Mouse (Mus musculus): ENCODE data around the gene Cdh13. TPM values are rescaled to one million over a fixed set of nuclear protein-coding genes. Genes with fewer than 3 reads are reported as not detected.

Gene Cdh13
- polyA plus RNA-seq, 1 experiment from 2014 or later: 49.5 TPM

GRCm38 (mm10) chr8:118433553-118434180, 150.1 kb downstream of the Cdh13 start:
- no peak for ATAC-seq
- Histone ChIP-seq H3K4me3 (no peak overlapping the region), H3K9me3 (replicated peaks) (no peaks in the 10 kb centered on the region), H3K4me2 (no peak overlapping the region), H3K27me3 (no peaks in the 10 kb centered on the region), H3K27ac (no peak overlapping the region), H3K9ac (no peak overlapping the region), H3K36me3 (ENCODE audit: poor library complexity, severe bottlenecking) (no peaks in the 10 kb centered on the region), H3K4me1 (peaks cover 17% of the 10 kb centered on the region)
- WGBS: 92% methylated on average over 3 of the region's 3 CpGs

- Histone ChIP-seq H3K36me3 (ENCODE audit: poor library complexity, severe bottlenecking) (no peaks in the 10 kb centered on the region), H3K27me3 (no peaks in the 10 kb centered on the region), H3K9me3 (replicated peaks) (no peaks in the 10 kb centered on the region), H3K4me3 (no peak overlapping the region), H3K4me1 (peaks cover 30% of the 10 kb centered on the region), H3K9ac (no peak overlapping the region), H3K27ac (peak overlapping the region; percentile 25; the same call in 1 of the 2 replicates), H3K4me2 (peak overlapping the region; percentile 28; the same call in 1 of the 2 replicates)
- WGBS: 72% methylated on average over 5 of the region's 5 CpGs
- 0 out of 2 replicates have a peak, but pooled peaks have one; percentile 6 for ATAC-seq
These were observed 153.2 kb downstream of the Cdh13 start for GRCm38 (mm10) chr8:118436751-118437150.

- peak overlapping the region; percentile 28 for H3K4me2 ChIP-seq
These were observed 153.6 kb downstream of the Cdh13 start for GRCm38 (mm10) chr8:118437152-118437551.

GRCm38 (mm10) chr8:118437874-118438273, 154.3 kb downstream of the Cdh13 start:
- Histone ChIP-seq H3K9me3 (replicated peaks) (no peaks in the 10 kb centered on the region), H3K4me2 (peak overlapping the region; percentile 28), H3K27me3 (no peaks in the 10 kb centered on the region), H3K4me1 (peaks cover 35% of the 10 kb centered on the region), H3K9ac (no peak overlapping the region), H3K27ac (peak overlapping the region; percentile 44; the same call in 1 of the 2 replicates), H3K4me3 (no peak overlapping the region), H3K36me3 (ENCODE audit: poor library complexity, severe bottlenecking) (no peaks in the 10 kb centered on the region)
- ATAC-seq: 0 out of 2 replicates have a peak, but pooled peaks have one; percentile 19
- 38% methylated on average over 3 of the region's 3 CpGs for WGBS

More at GRCm38 (mm10) chr8:118437152-118437551, 153.6 kb downstream of the Cdh13 start:
- no peaks in the 10 kb centered on the region for H3K36me3 ChIP-seq (ENCODE audit: poor library complexity, severe bottlenecking)
- H3K9ac ChIP-seq: no peak overlapping the region
- peak; percentile 58; the same call in 1 of the 2 replicates for ATAC-seq
- WGBS: 45% methylated on average over 10 of the region's 10 CpGs
- H3K27ac ChIP-seq: peak overlapping the region; percentile 44
- no peak overlapping the region for H3K4me3 ChIP-seq
- H3K27me3 ChIP-seq: no peaks in the 10 kb centered on the region
- H3K4me1 ChIP-seq: peaks cover 34% of the 10 kb centered on the region
- no peaks in the 10 kb centered on the region for H3K9me3 ChIP-seq (replicated peaks)

DNA sequence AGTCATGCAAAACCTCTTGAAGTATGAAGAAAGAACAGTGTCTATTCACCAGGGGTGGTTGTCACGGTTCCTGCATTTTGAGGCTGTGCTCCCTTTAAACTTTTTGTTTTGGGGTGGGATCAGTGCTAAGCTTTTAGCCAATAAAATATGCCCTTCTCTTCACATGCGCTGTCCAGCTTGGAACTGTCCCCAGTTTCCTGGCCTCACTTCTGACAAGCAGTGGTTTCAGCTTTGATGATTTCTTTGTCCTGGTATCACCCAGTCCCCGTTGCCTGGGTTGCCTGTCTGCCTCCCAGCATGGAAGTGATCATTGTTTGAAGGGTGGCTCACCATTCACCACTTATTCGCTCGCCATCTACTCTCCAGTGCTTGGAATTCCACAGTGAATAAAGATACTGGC, 156.3 kb downstream of the Cdh13 start:
- no peak; the same call in 1 of the 2 replicates for ATAC-seq

GRCm38 (mm10) chr8:118443361-118443760, 159.8 kb downstream of the Cdh13 start:
- WGBS: 65% methylated on average over 3 of the region's 3 CpGs
- Histone ChIP-seq H3K9me3 (replicated peaks) (no peaks in the 10 kb centered on the region), H3K36me3 (ENCODE audit: poor library complexity, severe bottlenecking) (no peaks in the 10 kb centered on the region), H3K4me3 (no peak overlapping the region), H3K4me2 (no peak overlapping the region), H3K27ac (no peak overlapping the region), H3K9ac (no peak overlapping the region), H3K4me1 (peaks cover 19% of the 10 kb centered on the region), H3K27me3 (no peaks in the 10 kb centered on the region)
- no peak for ATAC-seq

More for the DNA sequence above, 156.3 kb downstream of the Cdh13 start:
- Histone ChIP-seq H3K9me3 (replicated peaks) (no peaks in the 10 kb centered on the region), H3K27me3 (no peaks in the 10 kb centered on the region), H3K9ac (no peak overlapping the region), H3K27ac (no peak overlapping the region), H3K4me1 (peaks cover 35% of the 10 kb centered on the region), H3K4me2 (no peak overlapping the region), H3K4me3 (no peak overlapping the region), H3K36me3 (ENCODE audit: poor library complexity, severe bottlenecking) (no peaks in the 10 kb centered on the region)
- WGBS: 36% methylated on average over 5 of the region's 5 CpGs

GRCm38 (mm10) chr8:118444651-118445207, 161.2 kb downstream of the Cdh13 start:
- Histone ChIP-seq H3K9me3 (replicated peaks) (no peaks in the 10 kb centered on the region), H3K27ac (no peak overlapping the region), H3K9ac (no peak overlapping the region), H3K4me1 (peaks cover 19% of the 10 kb centered on the region), H3K27me3 (no peaks in the 10 kb centered on the region), H3K36me3 (ENCODE audit: poor library complexity, severe bottlenecking) (no peaks in the 10 kb centered on the region), H3K4me2 (no peak overlapping the region), H3K4me3 (no peak overlapping the region)
- WGBS: 86% methylated on average over 8 of the region's 8 CpGs
- no peak for ATAC-seq

DNA sequence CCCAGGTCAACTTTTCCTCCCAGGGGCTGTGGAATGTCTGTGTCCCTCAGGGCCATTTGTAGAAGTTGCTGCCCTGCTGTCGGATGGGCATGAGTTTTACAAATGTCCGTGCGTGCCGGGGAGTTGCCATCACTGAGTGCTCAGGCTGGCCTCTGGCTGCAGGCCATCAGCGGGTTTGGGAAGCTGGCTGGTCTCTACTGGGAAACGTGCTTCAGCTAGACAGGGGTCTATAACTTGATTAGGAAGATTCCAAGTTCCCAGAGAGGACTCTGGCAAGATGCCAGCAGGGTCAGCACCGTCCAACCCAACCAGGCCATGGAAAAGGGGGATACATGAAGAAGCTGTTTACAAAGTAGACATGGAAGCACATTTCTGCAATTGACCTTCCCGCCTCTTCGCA, 163.0 kb downstream of the Cdh13 start:
- Histone ChIP-seq H3K27me3 (no peaks in the 10 kb centered on the region), H3K4me3 (no peak overlapping the region), H3K36me3 (ENCODE audit: poor library complexity, severe bottlenecking) (no peaks in the 10 kb centered on the region), H3K9ac (no peak overlapping the region), H3K4me1 (peaks cover 8% of the 10 kb centered on the region), H3K27ac (no peak overlapping the region), H3K9me3 (replicated peaks) (no peaks in the 10 kb centered on the region), H3K4me2 (no peak overlapping the region)
- 87% methylated on average over 9 of the region's 9 CpGs for WGBS
- ATAC-seq: no peak

- Histone ChIP-seq H3K9ac (no peak overlapping the region), H3K4me1 (no peaks in the 10 kb centered on the region), H3K36me3 (ENCODE audit: poor library complexity, severe bottlenecking) (no peaks in the 10 kb centered on the region), H3K27me3 (no peaks in the 10 kb centered on the region), H3K27ac (no peak overlapping the region), H3K4me2 (no peak overlapping the region), H3K9me3 (replicated peaks) (no peaks in the 10 kb centered on the region), H3K4me3 (no peak overlapping the region)
- ATAC-seq: no peak
- WGBS: 80% methylated on average over 6 of the region's 6 CpGs
These were observed 164.5 kb downstream of the Cdh13 start for GRCm38 (mm10) chr8:118448011-118448410.

DNA sequence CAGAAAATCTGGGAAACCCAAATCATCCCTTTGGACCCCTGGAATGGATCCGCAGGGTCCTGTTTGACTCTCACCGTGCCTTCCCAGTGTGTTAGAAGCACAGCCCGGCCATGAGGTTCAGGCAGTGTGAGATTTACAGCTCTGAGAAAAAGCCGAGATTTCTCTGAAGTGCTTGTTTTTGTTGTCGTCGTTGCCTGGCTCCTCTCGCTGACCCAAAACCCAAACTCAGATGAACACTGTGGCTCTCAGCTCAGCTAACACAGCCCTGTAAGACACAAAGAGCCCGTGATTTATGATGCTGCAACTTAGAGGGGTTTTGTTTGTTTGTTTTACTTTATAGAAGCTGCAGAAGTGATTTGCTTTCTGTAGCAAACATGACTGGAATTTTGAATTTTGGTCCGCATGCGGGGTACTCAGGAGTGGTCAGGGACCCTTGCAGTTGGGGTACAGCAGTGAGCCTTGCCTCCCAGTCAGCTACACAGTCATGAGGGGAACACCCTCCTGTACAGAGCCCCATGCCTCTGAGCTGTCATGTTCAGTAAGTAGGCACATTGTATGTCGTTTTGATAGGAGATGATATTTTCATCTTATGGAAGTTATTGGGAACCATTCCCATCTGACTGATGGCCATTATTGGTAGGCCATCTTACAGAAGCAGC, 169.0 kb downstream of the Cdh13 start:
- H3K9me3 ChIP-seq (replicated peaks): no peaks in the 10 kb centered on the region
- 89% methylated on average over 11 of the region's 11 CpGs for WGBS
- no peak overlapping the region for H3K4me3 ChIP-seq
- no peak overlapping the region for H3K9ac ChIP-seq
- H3K4me1 ChIP-seq: no peaks in the 10 kb centered on the region
- no peaks in the 10 kb centered on the region for H3K36me3 ChIP-seq (ENCODE audit: poor library complexity, severe bottlenecking)
- ATAC-seq: no peak
- no peak overlapping the region for H3K27ac ChIP-seq
- no peak overlapping the region for H3K4me2 ChIP-seq
- no peaks in the 10 kb centered on the region for H3K27me3 ChIP-seq

DNA sequence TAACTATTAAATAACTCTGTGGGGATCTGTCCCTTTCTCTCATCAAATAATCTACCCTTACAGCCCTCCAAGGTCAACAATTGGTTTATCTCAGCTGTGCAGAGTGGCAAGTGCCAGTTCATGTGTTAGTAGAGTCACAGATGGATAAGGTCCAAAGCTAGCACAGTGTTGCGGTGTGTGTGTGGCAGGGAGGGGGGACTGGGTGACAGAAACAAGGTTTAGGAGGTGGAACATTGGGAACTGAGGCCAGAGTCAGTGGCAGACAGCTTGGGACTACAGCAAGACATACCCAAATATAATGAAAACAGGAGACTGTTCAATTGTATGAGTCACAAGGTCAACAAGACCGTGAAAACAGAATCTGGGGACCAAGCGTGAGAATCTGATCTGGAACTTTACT, 171.7 kb downstream of the Cdh13 start:
- Histone ChIP-seq H3K4me1 (no peaks in the 10 kb centered on the region), H3K36me3 (ENCODE audit: poor library complexity, severe bottlenecking) (no peaks in the 10 kb centered on the region), H3K9me3 (replicated peaks) (no peaks in the 10 kb centered on the region), H3K4me2 (no peak overlapping the region), H3K4me3 (no peak overlapping the region), H3K27me3 (no peaks in the 10 kb centered on the region), H3K9ac (no peak overlapping the region), H3K27ac (no peak overlapping the region)
- 69% methylated on average over 3 of the region's 3 CpGs for WGBS
- no peak for ATAC-seq

DNA sequence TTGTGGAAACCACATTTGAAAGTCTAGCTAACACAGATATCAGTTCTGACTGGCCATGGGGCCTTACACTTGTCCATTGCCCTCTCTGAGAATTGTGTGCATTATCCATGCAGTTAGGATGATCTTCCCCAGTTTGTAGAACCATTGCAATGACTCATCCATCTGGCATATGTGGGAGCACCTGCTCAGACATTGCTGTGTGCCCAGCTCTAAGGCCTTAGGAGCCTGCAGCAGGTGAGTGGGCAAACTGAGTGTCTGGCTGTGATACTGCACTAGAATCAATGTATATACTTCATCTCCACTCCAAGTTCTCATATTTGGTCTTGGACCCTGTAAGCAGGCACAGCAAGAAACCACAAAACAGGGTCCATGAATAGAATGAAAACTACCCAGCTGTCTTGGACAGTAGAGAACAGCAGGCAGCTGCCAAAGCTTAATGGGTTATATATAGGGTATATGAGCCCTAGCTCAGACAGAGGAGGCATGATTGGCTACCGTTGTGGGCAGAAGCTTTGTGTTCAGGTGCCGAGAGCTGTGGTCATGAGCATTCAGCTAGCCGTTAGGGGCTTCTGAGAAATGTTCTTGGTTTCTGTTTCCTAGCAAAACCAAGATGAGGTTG, 181.9 kb downstream of the Cdh13 start:
- Histone ChIP-seq H3K9ac (no peak overlapping the region), H3K4me3 (no peak overlapping the region), H3K27me3 (no peaks in the 10 kb centered on the region), H3K27ac (no peak overlapping the region), H3K36me3 (ENCODE audit: poor library complexity, severe bottlenecking) (no peaks in the 10 kb centered on the region), H3K4me2 (no peak overlapping the region), H3K9me3 (replicated peaks) (0 out of 2 replicates have a peak, but pooled peaks cover 3% of the 10 kb centered on the region), H3K4me1 (peaks cover 6% of the 10 kb centered on the region; the same call in 1 of the 2 replicates)
- no peak for ATAC-seq
- 89% methylated on average over 3 of the region's 3 CpGs for WGBS
